Mouse (Mus musculus) embryo, embryonic 9.5 days (tissue): Measurements from ENCODE around the gene Phf2.
"Not testable (repeated sequence)": the region's sequence is repeated elsewhere in the genome, so short reads cannot be mapped to it uniquely, and the experiment has no call there.

ENCODE experiments used
- DNase-seq: peaks from one replicate; pipeline ENCODE4 v3.0.0-alpha.2; 2017; ENCODE audit errors: extremely low spot score

The Phf2 gene

DNA sequence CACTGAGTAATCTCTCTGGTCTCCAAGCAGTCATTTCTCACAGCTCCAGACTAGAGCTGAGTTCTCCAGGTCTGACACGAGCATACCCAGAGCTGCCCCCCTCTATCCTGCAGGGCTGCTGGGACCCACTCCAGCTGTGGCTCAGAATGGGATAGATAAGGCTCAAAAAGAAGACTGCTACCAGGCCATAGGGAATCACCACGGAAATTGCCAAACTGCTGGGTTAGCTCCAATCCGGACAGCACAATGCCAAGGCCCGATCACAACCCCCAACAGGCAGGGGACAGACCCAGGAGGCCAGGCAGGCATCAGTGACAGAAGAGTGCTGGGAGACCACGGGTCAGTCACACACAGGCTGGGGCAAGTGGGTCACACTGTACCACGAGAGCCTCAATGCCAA, 12.9 kb downstream of the Phf2 start:
- DNase-seq, result no peak

DNA sequence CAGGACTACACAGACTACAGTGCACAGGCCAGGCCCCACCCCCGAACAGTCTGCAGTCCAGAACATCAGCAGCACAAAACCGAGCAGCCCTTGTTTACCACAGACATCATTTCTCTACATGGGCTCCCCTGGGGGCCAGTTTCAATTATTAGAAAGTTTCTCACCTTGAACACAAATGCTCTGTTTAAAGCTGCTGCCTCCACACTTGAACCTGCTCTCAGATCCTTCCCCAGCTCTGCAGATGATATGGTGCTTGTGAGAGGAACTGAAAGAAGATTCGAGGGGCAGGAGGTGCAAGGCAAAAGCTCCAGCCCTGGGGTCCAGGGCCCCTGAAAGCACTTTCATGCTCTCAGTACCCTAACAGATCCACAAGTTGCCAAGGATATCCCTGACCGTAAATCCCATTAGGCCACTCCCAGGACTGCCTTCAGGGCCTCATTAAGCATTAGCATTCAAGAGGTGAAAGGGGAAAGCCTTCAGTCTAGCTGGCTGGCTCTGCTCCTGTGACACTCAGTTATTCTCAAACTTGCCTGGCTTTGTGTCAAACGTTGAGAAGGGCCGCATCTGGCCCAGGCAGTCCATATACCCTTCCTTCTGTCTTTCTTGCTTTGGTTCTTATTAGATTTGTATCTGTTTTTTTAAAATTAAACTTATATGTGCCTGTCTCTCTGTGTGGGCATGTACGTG, 13.5 kb downstream of the Phf2 start:
- DNase-seq, result no peak

DNA sequence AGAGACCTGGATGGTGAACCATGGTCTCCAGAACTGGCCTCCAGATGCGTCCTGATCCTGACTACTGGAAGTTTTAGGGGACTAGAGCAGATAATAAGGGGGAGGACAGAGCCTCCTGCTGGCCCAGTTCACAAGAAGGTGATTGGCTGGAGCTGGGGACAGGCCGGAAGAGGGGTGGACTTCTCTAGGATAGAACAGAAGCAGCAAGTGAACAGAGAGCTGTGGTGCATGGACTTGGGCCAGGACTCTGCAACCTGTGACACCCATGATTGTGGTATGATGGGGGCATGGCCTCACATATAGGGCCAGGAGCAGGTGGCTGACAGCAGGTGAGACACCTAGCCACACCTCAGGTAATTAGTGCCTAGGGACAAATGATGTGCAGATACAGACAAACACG, 17.0 kb downstream of the Phf2 start:
- no peak for DNase-seq

DNA sequence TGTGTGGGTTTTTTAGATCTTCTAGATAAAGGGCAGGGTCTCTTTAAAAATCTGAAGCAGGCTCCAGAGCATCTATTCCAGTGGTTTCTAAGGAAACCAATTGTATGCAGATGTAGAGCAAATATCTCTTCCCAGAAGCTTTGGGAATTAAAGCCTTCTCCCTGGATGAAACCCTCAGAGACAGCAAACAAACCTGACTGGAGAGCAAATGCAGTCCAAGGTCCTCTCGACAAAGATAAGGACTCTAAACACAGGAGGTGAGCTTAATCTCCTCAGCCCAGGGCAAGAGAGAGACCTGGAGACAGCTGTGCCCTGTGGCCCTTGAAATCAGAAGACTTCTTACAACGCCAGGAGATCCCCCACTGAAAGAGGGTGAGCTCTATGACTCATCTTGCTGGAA, 17.4 kb downstream of the Phf2 start:
- no peak for DNase-seq

DNA sequence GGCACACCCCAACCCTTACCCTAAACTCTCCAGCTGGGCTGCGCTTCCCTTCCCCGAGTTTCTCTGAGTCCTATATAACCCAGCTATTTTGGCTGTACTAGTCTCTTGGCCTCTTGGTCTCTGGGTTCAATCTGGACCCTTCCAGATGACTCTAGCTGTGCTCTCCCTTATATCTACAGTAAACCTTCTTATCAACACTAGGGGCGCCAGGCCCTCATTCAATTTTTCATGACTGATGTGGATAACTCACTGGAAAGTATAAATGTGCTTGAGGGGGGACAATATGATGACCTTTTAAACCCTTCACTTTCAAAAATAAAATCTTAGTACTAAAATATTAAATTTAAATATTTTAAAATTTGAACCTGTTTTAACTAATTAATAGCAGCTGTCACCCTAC, 18.1 kb downstream of the Phf2 start:
- no peak for DNase-seq

DNA sequence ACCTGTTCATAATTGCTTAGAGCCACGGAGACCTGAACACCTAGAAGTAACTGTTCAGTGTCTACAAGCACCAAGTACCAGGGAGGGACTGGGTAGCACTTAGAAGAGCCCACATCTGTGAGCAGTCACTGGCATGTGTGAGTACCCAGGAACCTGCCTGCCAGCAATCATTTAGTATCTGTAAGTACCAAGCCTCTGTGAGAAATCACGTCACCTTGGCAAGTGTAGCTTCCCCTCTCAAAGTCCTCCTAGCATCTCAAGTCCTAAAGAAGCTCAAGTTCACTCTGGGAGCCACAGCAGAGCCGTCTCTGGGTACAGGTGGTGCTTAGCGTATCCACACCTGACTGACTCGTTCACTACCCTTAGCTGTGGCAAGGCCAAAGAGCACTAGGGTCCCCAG, 19.2 kb downstream of the Phf2 start:
- DNase-seq, result no peak

DNA sequence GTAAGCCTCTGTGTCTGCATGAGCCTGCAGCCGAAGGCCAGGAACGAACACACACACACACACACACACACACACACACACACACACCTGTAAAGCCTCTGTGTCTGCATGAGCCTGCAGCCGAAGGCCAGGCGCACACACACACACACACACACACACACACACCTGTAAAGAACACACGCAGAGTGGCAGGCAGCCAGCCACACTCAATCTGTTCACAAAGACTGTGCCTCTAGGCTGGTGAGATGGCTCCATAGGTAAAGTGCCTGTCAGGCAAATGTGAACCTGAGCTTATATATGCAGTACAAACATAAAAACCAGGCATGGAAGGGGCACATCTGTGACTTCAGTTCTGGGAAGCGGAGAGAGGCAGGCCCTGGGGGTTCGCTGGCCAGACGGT, 20.1 kb downstream of the Phf2 start:
- DNase-seq, result no peak

DNA sequence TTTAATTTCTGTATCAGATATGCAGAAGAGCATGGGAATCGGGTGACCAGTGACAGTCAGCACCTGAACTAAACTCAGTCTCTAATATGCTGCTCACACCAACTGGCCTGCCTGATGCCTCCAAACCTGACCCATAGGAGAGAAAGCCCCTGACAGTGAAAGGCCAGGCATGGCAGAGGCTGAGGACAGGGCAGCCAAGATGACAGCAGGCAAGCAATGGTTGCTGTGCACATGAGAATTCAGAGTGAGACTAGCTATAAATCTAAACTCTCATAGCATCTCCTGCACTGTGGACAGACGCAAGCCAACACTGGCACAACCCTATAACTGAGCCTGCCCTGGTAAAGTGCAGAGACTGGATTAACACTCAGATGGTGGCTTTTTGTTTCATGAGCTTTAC, 20.6 kb downstream of the Phf2 start:
- DNase-seq, result no peak

DNA sequence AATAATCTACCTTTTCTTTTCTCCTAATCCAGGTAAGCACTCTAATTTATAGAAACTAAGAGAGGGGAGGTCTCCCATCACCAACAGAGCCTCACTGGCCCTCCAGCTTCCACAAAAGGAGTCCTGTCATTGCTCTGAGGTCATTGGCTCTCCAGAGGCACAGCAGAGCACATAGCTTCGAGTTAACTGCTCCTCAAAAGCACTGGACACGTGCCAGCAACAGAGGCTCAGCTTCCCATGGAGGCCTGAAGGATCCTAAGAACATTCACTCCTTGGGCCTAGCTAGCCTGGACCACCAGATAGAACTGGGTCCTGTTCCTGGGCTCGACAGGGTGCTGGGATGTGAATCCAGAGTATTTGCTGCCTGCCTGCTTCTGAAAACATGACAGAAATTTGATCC, 21.8 kb downstream of the Phf2 start:
- no peak for DNase-seq

DNA sequence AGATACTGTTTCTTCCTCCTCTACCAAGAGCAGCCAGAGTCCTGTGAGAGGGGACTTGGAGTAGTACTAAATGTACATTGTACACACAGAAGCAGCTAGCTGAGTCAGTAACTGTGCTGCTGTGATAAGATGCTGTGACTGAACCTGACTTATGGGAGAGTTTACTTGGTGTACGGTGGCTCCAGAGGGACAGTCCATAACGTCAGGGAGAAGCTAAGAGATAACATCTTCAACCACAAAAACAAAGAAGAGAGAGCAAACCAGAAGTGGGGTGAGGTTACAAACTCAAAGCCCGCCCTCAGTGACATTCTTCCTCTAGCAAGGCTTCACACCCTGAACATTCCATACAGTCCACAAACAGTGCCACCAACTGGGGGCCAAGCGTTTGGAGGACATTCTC, 25.6 kb downstream of the Phf2 start:
- no peak for DNase-seq

DNA sequence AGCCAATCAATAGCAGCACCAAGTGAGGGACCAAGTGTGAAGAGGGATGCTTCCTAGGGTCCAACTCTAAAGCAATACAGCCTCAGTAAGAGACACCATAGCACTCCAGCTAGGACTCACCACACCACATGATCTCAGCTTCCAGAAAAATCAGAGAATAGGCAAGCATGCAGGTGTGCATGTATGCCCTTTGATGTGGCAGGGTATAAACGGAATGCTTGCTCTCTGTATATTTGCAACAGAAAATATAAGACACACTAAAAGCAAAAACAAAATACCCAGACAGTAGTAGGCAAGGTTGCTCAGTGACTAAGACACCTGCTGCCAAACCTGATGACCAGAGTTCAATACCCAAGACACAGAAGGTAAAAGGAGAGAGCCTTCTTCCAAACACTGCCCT, 27.4 kb downstream of the Phf2 start:
- no peak for DNase-seq

DNA sequence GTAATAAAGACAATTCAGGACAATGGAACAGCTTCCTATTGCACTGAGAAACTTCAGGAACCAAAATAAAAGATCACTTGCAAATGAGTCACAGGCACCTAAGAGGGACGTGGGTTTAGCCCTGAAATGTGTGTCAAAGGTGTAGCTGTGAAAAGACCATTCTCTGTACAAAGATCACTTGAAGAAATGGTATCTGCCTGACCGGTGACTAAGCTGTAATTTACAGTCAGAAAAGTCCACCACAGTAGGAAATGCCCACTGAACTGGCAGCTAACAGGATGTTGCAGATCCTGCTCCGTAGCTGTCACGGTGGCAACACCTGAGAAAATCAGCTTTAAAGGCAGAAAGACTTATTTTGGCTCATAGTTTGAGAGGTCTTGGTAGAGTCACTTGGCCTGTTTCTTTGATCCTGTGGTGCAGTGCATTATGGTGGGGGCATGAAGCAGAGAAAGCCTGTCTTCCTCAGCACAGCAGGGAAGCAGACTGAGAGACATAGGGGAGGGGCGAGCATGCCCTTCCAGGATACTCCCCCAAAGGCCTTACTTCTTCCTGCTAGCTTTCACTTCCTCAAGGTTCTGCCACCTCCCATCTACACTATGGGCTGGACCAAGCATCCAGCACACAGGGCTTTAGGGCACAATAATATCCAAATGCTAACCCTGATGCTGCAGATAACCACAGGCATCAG, 28.9 kb downstream of the Phf2 start:
- no peak for DNase-seq

DNA sequence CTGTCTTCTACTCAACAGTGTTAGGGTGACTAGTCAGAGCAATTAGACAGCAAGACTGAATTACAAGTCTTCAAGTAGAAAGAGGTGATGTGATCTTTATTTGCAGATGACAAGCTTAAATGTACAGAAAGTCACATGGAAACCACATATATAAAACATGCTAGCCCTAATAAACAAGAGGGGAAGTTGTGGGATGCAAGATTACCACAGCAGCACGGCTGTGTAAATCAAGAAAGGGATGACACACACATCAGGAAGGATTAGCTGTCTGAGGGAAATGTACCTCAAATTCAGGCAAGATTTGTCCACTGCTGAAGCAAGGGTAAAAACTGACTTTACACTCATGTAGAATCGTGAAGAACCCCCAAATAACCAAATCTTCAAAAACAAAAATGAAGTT, 32.6 kb downstream of the Phf2 start:
- DNase-seq, result no peak

DNA sequence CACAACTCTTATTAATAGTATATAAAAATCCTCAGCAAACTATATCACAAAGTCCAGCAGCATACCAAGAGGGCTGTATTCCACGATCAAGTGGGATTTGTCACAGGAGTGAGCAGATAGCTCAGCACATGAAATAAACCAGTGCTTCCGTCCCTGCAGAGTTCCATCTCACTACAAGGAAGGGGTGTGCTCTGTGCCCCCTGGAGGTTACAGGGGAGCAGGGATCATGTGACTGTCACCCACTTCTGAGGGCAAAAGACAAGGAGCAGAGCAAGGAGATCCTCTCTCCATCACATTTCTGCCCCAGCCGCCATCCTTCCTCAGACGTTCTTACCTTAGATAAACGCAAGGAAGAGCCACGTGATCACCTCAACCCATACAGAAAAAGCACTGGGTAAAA, 33.4 kb downstream of the Phf2 start:
- DNase-seq, result no peak

DNA sequence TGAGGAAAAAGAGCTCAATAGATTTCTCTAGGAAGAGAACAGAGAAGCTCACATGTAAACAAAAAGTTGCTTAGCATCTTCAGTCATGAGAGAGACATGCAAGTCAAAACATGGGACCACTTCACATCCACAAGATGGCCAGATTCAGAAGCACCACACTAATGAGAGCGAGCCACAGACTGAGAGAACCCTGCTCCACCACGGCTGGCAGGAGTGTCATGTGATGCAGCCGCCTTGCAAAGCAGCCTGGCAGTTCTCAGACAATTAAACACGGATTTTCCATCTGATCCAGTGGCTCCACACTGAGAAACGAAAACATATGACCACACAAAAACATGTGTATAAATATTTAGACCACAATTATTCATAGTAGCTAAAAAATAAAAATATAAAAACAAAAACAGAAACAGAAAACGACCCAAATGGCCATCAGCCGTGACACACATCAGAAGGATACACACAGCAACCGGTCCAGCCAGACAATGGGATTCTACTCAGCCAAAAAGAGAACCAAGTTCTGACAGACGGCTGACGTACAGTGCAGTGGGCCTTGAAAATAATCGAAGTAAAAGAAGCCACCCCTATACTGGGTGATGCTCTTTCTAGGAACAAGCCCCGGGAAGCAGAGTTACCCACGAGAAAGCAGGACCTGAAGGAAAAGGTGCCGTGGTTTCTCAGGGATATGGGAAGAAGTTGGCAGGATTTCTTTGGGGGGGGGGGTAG, 40.2 kb downstream of the Phf2 start:
- no peak for DNase-seq

DNA sequence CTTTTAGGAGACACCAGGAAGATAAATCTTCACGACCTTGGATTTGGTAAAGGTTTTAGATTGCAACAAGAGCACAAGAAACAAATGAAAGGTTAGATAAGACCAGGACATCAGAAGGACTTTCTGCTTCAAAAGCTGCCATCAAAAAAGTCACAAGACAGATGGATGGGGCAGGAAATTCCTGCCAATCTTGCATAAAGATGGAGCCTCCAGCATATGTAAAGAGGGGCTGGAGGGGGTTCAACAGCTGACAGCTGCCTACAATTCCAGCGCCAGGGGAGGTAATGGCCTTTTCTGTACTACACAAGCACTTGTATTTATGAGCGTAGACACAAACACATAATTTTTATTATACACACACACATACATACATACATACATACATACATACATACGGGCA, 41.1 kb downstream of the Phf2 start:
- no peak for DNase-seq

DNA sequence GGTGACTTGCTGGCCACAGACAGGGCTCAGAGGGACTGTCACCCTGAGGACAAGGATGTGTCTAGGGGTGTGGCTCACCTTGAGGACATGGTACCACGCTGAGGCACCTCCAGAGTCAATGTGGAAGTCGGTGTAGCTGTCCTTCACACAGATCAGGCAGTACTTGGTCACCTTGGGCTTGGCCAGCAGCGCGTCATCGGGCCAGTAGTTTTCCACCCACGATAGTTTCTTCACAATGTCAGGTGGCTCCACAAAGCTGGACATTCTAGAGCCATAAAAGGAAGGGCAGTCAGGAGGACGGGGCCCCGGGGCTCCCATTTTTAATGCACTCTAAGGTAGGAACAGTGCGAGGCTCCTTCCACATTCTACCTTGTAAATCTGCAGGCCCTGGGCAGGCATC, 48.0 kb downstream of the Phf2 start:
- no peak for DNase-seq

DNA sequence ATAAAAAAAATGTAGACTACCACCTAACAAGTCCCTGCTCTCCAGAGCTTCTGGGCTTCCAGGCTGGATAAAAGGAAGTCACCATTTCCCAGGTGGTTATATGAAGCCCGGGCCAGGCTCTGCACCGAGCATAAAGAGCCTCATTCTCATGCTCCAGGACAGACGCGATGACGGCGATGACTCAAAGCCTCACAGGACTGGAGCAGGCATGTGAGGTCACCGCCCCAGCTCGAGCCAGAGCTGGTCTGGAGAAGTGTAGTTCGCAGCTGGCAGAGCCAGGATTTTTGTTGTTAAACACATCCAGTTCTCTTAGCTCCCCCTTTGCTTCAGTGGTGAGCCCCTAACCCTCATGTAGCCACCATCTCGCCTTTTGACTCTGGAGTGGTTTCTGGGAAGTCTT, 48.6 kb downstream of the Phf2 start:
- no peak for DNase-seq

DNA sequence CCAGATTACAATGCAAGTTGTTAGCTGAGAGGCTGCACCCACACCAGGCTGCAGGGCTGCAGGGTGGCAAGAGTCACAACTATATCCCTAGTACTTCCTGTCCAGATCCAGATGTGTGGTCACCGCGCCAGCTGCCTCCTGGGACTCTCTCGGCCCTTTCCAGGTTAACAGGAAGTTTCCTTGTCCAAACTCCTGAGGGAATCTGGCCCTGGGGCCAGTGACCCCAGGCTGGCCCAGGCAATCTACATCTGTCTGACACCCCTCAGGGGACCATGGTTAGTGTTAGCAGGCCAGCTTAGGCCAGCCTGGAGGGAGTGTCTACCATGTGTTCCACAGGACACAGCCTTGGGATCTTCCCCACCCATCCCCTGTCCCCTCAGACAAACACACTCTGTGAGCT, 51.8 kb downstream of the Phf2 start:
- DNase-seq, result no peak

DNA sequence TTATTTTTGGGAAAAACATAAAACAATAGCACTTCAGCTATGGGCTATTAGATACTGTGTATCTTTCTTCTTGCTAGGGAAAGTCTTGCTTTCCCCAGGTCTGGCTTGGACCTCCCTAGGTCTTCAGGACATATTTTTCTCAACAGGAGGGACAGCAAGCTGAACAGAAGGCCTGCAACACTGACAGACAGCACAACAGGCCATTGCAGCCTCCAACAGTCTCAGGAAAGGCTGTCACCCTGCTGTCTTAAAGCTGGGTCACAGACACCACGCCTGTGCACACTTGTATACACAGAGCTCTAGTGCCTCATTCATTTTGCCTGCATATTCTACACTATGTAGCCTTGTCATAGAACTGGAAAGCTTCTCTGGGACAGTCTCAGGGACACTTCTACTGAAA, 56.5 kb downstream of the Phf2 start:
- no peak for DNase-seq

DNA sequence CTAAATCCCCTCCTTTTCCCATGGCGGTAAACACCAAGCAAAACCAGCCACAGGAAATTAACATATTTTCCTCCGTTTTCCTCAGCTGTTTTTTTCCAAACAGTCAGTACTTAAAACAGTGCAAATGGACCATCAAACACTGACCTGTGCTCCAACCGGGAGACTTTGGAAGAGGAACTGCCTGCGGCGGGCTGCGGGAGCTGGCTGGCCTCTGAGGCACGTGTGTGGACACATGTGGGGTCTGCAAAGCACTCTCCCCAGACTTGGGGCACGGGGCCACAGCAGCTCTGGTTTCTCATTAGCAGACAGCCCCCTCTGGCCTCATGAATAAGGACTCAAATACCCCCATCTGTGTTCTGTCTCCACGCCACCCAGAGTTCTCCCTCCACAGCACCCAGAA, 59.9 kb downstream of the Phf2 start:
- no peak for DNase-seq

DNA sequence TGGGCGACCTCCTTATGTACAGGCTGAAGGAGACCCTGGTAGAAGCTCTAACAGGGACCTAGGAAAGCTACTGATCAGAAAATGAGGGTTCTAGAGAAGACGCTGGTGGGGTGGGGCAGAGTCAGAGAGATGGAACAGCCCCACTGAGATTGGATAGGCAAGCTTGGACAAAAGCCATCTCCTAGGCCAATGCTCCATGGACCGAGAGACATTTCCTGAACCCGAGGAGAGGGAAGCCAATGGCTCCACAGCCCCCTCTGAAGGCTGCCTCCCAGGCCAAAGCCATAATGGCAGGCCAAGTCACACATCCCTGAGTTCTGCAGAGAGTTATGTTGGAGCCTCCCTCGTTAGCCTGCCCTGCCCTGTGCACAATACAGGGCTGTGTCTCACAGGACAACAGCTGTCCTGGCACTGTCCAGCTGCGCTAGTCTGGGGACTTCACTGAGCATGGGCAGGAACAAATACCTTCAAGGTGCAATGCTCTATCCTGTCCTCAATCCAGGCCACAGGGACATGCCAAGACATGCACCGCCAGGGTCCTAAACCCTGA, 60.6 kb downstream of the Phf2 start:
- DNase-seq, result no peak

DNA sequence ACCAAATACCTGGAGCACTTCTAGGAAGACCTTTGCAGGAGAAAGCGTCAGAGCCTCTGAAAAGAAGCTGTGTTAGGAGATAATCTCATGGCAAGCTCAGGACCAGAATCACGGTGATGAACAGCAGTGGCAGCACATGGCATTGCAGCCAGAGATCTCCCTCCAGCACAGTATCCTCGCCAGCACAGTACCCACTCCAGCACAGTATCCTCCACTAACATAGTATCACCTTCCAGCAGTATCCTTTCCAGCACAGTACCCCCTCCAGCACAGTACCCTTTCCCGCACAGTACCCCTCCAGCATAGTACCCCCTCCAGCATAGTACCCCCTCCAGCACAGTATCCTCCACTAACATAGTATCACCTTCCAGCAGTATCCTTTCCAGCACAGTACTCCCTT, 61.3 kb downstream of the Phf2 start:
- DNase-seq, result not testable (repeated sequence)
